Mouse (Mus musculus) hindbrain, embryonic 16.5 days (tissue): Measurements from ENCODE around the gene Tfcp2l1. TPM values are rescaled to one million over a fixed set of nuclear protein-coding genes. Genes with fewer than 3 reads are reported as not detected.

ENCODE experiments used
- ATAC-seq: fragments of 200-750 bp; cut with Nextera tagmentation; 2 replicates; pipeline ENCODE4 v1.8.0; 2017; ENCODE audit warnings: moderate TSS enrichment, moderate library complexity
- H3K27ac ChIP-seq: fragments of 300-500 bp; sonication (generic); 2 replicates; pipeline ENCODE4 v1.5.1; 2014; ENCODE audit warnings: low read depth, mild to moderate bottlenecking, control low read depth, low read length, moderate library complexity
- H3K27me3 ChIP-seq: fragments of 300-500 bp; sonication (generic); replicated peaks from 2 replicates; pipeline ENCODE4 v1.6.1; 2014; ENCODE audit warnings: low read length; ENCODE audit not compliant: control insufficient read depth, insufficient read depth
- H3K36me3 ChIP-seq: fragments of 300-500 bp; sonication (generic); 2 replicates; pipeline ENCODE4 v1.6.1; 2014; ENCODE audit warnings: mild to moderate bottlenecking, low read length, moderate library complexity, mixed read lengths; ENCODE audit not compliant: control insufficient read depth, insufficient read depth
- H3K4me1 ChIP-seq: fragments of 300-500 bp; sonication (generic); 2 replicates; pipeline ENCODE4 v1.6.1; 2014; ENCODE audit warnings: low read depth, low read length; ENCODE audit not compliant: control insufficient read depth, insufficient read depth
- H3K4me2 ChIP-seq: fragments of 300-500 bp; sonication (generic); 2 replicates; pipeline ENCODE4 v1.6.1; 2014; ENCODE audit warnings: mild to moderate bottlenecking, low read length, control low read depth, moderate library complexity
- H3K4me3 ChIP-seq: fragments of 300-500 bp; sonication (generic); 2 replicates; pipeline ENCODE4 v1.5.1; 2014; ENCODE audit warnings: mild to moderate bottlenecking, low read length, control low read depth, moderate library complexity
- H3K9ac ChIP-seq: fragments of 300-500 bp; sonication (generic); 2 replicates; pipeline ENCODE4 v1.6.1; 2014; ENCODE audit warnings: low read depth, mild to moderate bottlenecking, control low read depth, low read length, moderate library complexity
- H3K9me3 ChIP-seq: fragments of 300-500 bp; sonication (generic); 2 replicates; pipeline ENCODE4 v1.6.1; 2014; ENCODE audit warnings: mild to moderate bottlenecking, low read length, moderate library complexity; ENCODE audit not compliant: control insufficient read depth
- WGBS: fragments of 180-500 bp; shearing (Covaris S2); extraction: QIAGEN DNeasy Blood & Tissue Kit; methylation state at CpG from one replicate; pipeline ENCODE4 v1.1.7; 2014; 5-methylcytosine and 5-hydroxymethylcytosine counted together
- polyA plus RNA-seq: library from polyadenylated mRNA; unstranded; fragments of >200 nt; fragmentation: Nextera tagmentation; extraction: Ambion mirVana; gene quantifications from 2 replicates; pipeline ENCODE4 v1.2.1, GENCODE M21; 2015

Gene Tfcp2l1
- polyA plus RNA-seq: 0.59 and 0.61 TPM in 2 replicates

- peak within 1 kb of the TSS; percentile 96 for H3K4me2 ChIP-seq
- peaks cover 2% of the 10 kb centered on the region; the same call in 1 of the 2 replicates for H3K27me3 ChIP-seq
- H3K36me3 ChIP-seq: no peaks in the 10 kb centered on the region
- no peak within 1 kb of the TSS for H3K27ac ChIP-seq
- no peaks in the 10 kb centered on the region for H3K9me3 ChIP-seq
- peak within 1 kb of the TSS; percentile 66 for H3K9ac ChIP-seq
- WGBS: under 1% methylated on average over 48 of the region's 48 CpGs
- H3K4me1 ChIP-seq: peaks cover 10% of the 10 kb centered on the region
- peak; percentile 90 for ATAC-seq
- H3K4me3 ChIP-seq: peak within 1 kb of the TSS; percentile 65
These were observed at the start of gene Tfcp2l1 for GRCm38 (mm10) chr1:118627781-118628464. Gene Tfcp2l1 (plus strand): TSS chr1:118627945.

- H3K9me3 ChIP-seq: no peaks in the 10 kb centered on the region
- WGBS: 94% methylated on average over 2 of the region's 2 CpGs
- H3K4me1 ChIP-seq: no peaks in the 10 kb centered on the region
- H3K9ac ChIP-seq: no peak overlapping the region
- H3K36me3 ChIP-seq: peaks cover 26% of the 10 kb centered on the region
- no peak overlapping the region for H3K4me2 ChIP-seq
- H3K27me3 ChIP-seq: no peaks in the 10 kb centered on the region
- no peak overlapping the region for H3K4me3 ChIP-seq
- H3K27ac ChIP-seq: no peak overlapping the region
- no peak for ATAC-seq
These were observed 47.5 kb upstream of the Tfcp2l1 start for GRCm38 (mm10) chr1:118580174-118580702.

GRCm38 (mm10) chr1:118581179-118581578 lies 46.6 kb upstream of the Tfcp2l1 start:
- WGBS: 95% methylated on average over 8 of the region's 8 CpGs
- no peak for ATAC-seq
- Histone ChIP-seq H3K4me1 (no peaks in the 10 kb centered on the region), H3K9me3 (no peaks in the 10 kb centered on the region), H3K9ac (no peak overlapping the region), H3K36me3 (peaks cover 22% of the 10 kb centered on the region), H3K4me3 (no peak overlapping the region), H3K4me2 (no peak overlapping the region), H3K27me3 (no peaks in the 10 kb centered on the region), H3K27ac (no peak overlapping the region)

GRCm38 (mm10) chr1:118589721-118590120 lies 38.0 kb upstream of the Tfcp2l1 start:
- 0 out of 2 replicates have a peak, but pooled peaks have one; percentile 27 for ATAC-seq
- Histone ChIP-seq H3K9me3 (no peaks in the 10 kb centered on the region), H3K36me3 (peaks cover 27% of the 10 kb centered on the region; the same call in 1 of the 2 replicates)

GRCm38 (mm10) chr1:118592933-118593332 lies 34.8 kb upstream of the Tfcp2l1 start:
- WGBS: 93% methylated on average over 4 of the region's 4 CpGs
- H3K4me3 ChIP-seq: no peak overlapping the region
- H3K9me3 ChIP-seq: no peaks in the 10 kb centered on the region
- no peak for ATAC-seq
- no peaks in the 10 kb centered on the region for H3K27me3 ChIP-seq
- no peak overlapping the region for H3K27ac ChIP-seq
- H3K36me3 ChIP-seq: peaks cover 33% of the 10 kb centered on the region
- H3K9ac ChIP-seq: no peak overlapping the region
- no peak overlapping the region for H3K4me2 ChIP-seq
- H3K4me1 ChIP-seq: no peaks in the 10 kb centered on the region

More at GRCm38 (mm10) chr1:118589721-118590120, 38.0 kb upstream of the Tfcp2l1 start:
- H3K27me3 ChIP-seq: no peaks in the 10 kb centered on the region
- H3K4me2 ChIP-seq: no peak overlapping the region
- 79% methylated on average over 5 of the region's 5 CpGs for WGBS
- no peak overlapping the region for H3K4me3 ChIP-seq
- no peaks in the 10 kb centered on the region for H3K4me1 ChIP-seq
- H3K27ac ChIP-seq: no peak overlapping the region
- no peak overlapping the region for H3K9ac ChIP-seq

- no peak overlapping the region for H3K4me2 ChIP-seq
- peaks cover 42% of the 10 kb centered on the region for H3K36me3 ChIP-seq
- H3K4me3 ChIP-seq: no peak overlapping the region
- no peak for ATAC-seq
- WGBS: 84% methylated on average over 2 of the region's 2 CpGs
- no peaks in the 10 kb centered on the region for H3K27me3 ChIP-seq
- no peak overlapping the region for H3K9ac ChIP-seq
- H3K9me3 ChIP-seq: no peaks in the 10 kb centered on the region
- no peak overlapping the region for H3K27ac ChIP-seq
- H3K4me1 ChIP-seq: no peaks in the 10 kb centered on the region
These were observed 32.4 kb upstream of the Tfcp2l1 start for GRCm38 (mm10) chr1:118595395-118595794.

- no peak overlapping the region for H3K9ac ChIP-seq
- no peak overlapping the region for H3K4me2 ChIP-seq
- no peak for ATAC-seq
- H3K27ac ChIP-seq: no peak overlapping the region
- H3K36me3 ChIP-seq: peaks cover 50% of the 10 kb centered on the region
- H3K4me3 ChIP-seq: no peak overlapping the region
- H3K27me3 ChIP-seq: no peaks in the 10 kb centered on the region
- 87% methylated on average over 2 of the region's 2 CpGs for WGBS
- H3K9me3 ChIP-seq: no peaks in the 10 kb centered on the region
- no peaks in the 10 kb centered on the region for H3K4me1 ChIP-seq
These were observed 30.1 kb upstream of the Tfcp2l1 start for GRCm38 (mm10) chr1:118597475-118598213.

GRCm38 (mm10) chr1:118598339-118598738 lies 29.4 kb upstream of the Tfcp2l1 start:
- ATAC-seq: no peak
- Histone ChIP-seq H3K9me3 (no peaks in the 10 kb centered on the region), H3K27ac (no peak overlapping the region), H3K4me3 (no peak overlapping the region), H3K27me3 (no peaks in the 10 kb centered on the region), H3K36me3 (peaks cover 55% of the 10 kb centered on the region), H3K9ac (no peak overlapping the region), H3K4me1 (no peaks in the 10 kb centered on the region), H3K4me2 (no peak overlapping the region)
- WGBS: 65% methylated on average over 3 of the region's 3 CpGs

GRCm38 (mm10) chr1:118613631-118614183 lies 14.0 kb upstream of the Tfcp2l1 start:
- no peaks in the 10 kb centered on the region for H3K27me3 ChIP-seq
- H3K9me3 ChIP-seq: no peaks in the 10 kb centered on the region
- peaks cover 5% of the 10 kb centered on the region for H3K36me3 ChIP-seq
- no peak overlapping the region for H3K4me2 ChIP-seq
- H3K9ac ChIP-seq: no peak overlapping the region
- WGBS: 86% methylated on average over 3 of the region's 3 CpGs
- no peak for ATAC-seq
- no peak overlapping the region for H3K4me3 ChIP-seq
- H3K4me1 ChIP-seq: no peaks in the 10 kb centered on the region
- H3K27ac ChIP-seq: no peak overlapping the region
